ENCODE assay signal across 25 mouse cellular contexts in the genomic region with DNA sequence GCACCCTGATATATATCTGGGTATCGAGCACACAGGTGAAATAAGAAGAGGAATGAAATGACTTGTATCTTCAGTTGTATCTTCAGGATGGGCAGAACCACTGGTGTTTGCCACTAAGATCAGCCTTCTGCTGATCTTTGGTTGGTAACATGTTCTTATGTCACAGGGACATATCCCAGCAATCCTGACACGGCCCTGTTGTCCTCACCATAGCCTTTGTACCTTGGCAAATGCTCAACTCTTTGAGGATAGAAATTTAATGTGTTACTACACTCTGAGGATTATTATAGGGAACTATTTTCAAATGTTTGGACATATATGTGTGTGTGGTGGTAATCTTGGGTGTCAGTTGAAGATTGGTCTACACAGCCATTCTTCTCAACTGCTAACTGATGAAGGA. TPM values are rescaled to one million over a fixed set of nuclear protein-coding genes. Genes with fewer than 3 reads are reported as not detected.
"Had no signal": no experiment of that assay in that cellular context is flagged by ENCODE, and none has a peak within 500 bp of the region (broad histone marks: within the 10 kb centered on the region; RNA-seq: fewer than 3 reads in every experiment).

No protein-coding gene starts in this region.

- H3K4me3 ChIP-seq: heart, adult 2 months; heart, embryonic 13.5 days; heart, embryonic 15.5 days; hindbrain, embryonic 13.5 days; hindbrain, embryonic 15.5 days; limb, embryonic 13.5 days; limb, embryonic 15.5 days; liver, embryonic 13.5 days; liver, embryonic 15.5 days had no signal

- H3K27ac ChIP-seq: heart, adult 2 months; heart, embryonic 13.5 days; heart, embryonic 15.5 days; hindbrain, embryonic 13.5 days; hindbrain, embryonic 15.5 days; hindbrain, postnatal 0 days; kidney, postnatal 0 days; limb, embryonic 13.5 days; limb, embryonic 15.5 days; liver, embryonic 13.5 days; liver, embryonic 15.5 days had no signal

- H3K27me3 ChIP-seq: heart, embryonic 13.5 days; heart, embryonic 15.5 days; hindbrain, embryonic 13.5 days; hindbrain, embryonic 15.5 days; limb, embryonic 13.5 days; limb, embryonic 15.5 days; liver, embryonic 13.5 days; liver, embryonic 15.5 days had no signal

- H3K4me2 ChIP-seq: heart, embryonic 11.5 days; heart, embryonic 13.5 days; heart, embryonic 15.5 days; hindbrain, embryonic 13.5 days; hindbrain, embryonic 15.5 days; limb, embryonic 13.5 days; limb, embryonic 15.5 days; liver, embryonic 13.5 days; liver, embryonic 15.5 days had no signal

- H3K4me1 ChIP-seq: hindbrain, embryonic 13.5 days; hindbrain, embryonic 15.5 days; limb, embryonic 13.5 days; limb, embryonic 15.5 days had no signal

- H3K9ac ChIP-seq: forebrain, postnatal 0 days; heart, embryonic 13.5 days; heart, embryonic 15.5 days; hindbrain, embryonic 13.5 days; hindbrain, embryonic 15.5 days; limb, embryonic 13.5 days; limb, embryonic 15.5 days; liver, embryonic 13.5 days; liver, embryonic 15.5 days had no signal

- H3K9me3 ChIP-seq: heart, embryonic 13.5 days; heart, embryonic 15.5 days; hindbrain, embryonic 15.5 days; limb, embryonic 13.5 days; limb, embryonic 15.5 days; liver, embryonic 13.5 days; liver, embryonic 15.5 days had no signal

- ATAC-seq: forebrain, postnatal 0 days; hindbrain, postnatal 0 days; intestine, embryonic 16.5 days had no signal

- DNase-seq: forebrain, postnatal 0 days; gastrocnemius, postnatal 14 days; gastrocnemius, postnatal 36 days; heart, adult 11 months; heart, adult 2 months; heart, postnatal 14 days; heart, postnatal 36 days; kidney, adult 11 months; kidney, postnatal 14 days; layer of hippocampus, adult 9-11 months; layer of hippocampus, postnatal 36 days; left cerebral cortex, postnatal 4 days; liver, embryonic 13.5 days had no signal

RNA-seq across cellular contexts. Expression of a gene that starts 34.2 kb away (rescaled TPM):
- polyA plus RNA-seq: limb, embryonic 11.5 days had no signal
